Comparison of ENCODE assay signal across 8 mouse cellular contexts in the genomic region with DNA sequence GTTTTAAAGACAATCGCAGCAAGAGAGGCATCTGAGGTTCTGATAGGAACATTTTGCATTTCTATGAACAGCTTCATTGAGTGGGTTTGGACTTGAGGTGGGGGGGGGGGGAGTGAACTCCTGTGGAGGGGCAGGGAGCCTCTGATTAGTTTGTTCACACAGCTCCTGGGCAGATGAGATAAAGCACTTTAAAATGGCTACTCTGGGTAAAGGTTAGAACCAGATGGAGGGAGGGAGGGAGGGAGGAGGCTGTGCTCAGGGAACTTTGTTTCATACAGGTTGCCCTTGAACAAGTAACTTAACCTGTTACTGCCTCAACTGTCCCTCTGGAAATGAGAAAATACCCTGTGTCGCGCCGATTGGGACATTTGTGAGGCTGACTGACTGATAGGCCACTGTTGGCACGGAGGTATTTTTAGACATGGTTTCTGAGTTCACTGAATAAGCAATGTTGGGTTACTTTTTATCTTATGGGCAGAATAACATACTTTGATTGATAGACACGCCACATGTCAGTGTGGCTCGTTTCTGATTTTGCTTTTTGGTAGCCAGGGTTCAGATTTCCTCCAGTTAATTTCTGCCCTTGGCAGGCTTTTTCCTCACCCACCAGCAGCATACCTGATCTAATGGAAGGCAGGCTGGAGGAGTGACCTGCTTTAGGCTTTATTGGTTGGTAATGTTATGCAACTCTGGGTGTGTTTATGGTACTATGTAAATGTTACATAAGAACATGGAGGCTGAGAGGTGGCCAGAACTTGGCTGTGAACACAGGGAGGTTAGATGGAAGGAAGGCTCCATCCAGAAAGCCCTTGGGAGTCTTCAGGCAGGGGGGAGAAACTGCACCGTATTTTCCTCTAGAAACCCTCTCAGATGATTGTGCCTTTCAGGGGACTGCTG. TPM values are rescaled to one million over a fixed set of nuclear protein-coding genes. Genes with fewer than 3 reads are reported as not detected.
DNase-seq lines count a peak whose midpoint lies in the region; ATAC-seq and TF ChIP-seq lines count a peak whose summit lies in the region.

No protein-coding gene starts in this region.

- no peak for ATAC-seq in heart, embryonic 11.5 days (replicated peaks; ENCODE audit: insufficient number of reproducible peaks, low FRiP score, low TSS enrichment)
- ATAC-seq in forebrain, postnatal 0 days = no peak
- peak; percentile 52 for ATAC-seq in liver, embryonic 16.5 days (ENCODE audit: low read depth)
- no peak for ATAC-seq in CD4-positive, CD25-positive, alpha-beta regulatory T cell, adult 4 months

- 33% methylated on average over 8 of the region's 8 CpGs for WGBS in heart, embryonic 11.5 days (ENCODE audit: insufficient replicate concordance)
- WGBS in forebrain, postnatal 0 days = 60% methylated on average over 8 of the region's 8 CpGs
- WGBS in liver, embryonic 16.5 days (ENCODE audit: insufficient replicate concordance) = 15% methylated on average over 8 of the region's 8 CpGs

- no peaks in the 10 kb centered on the region for H3K36me3 ChIP-seq in heart, embryonic 11.5 days (ENCODE audit: control insufficient read depth, insufficient read depth, low read length)
- H3K36me3 ChIP-seq in forebrain, postnatal 0 days (ENCODE audit: insufficient read depth) = no peaks in the 10 kb centered on the region
- H3K36me3 ChIP-seq in liver, embryonic 16.5 days (ENCODE audit: control insufficient read depth, insufficient read depth) = no peaks in the 10 kb centered on the region

- H3K27me3 ChIP-seq in heart, embryonic 11.5 days (ENCODE audit: control insufficient read depth, insufficient read depth, low read length) = no peaks in the 10 kb centered on the region
- no peaks in the 10 kb centered on the region for H3K27me3 ChIP-seq in forebrain, postnatal 0 days (ENCODE audit: insufficient read depth, low read length)
- H3K27me3 ChIP-seq in liver, embryonic 16.5 days (ENCODE audit: control insufficient read depth, insufficient read depth, low read depth, low read length) = peaks cover 18% of the 10 kb centered on the region

- H3K4me2 ChIP-seq in heart, embryonic 11.5 days = peak overlapping the region; percentile 97
- H3K4me2 ChIP-seq in forebrain, postnatal 0 days (ENCODE audit: low read depth) = peak overlapping the region; percentile 82
- peak overlapping the region; percentile 22; the same call in 1 of the 2 replicates for H3K4me2 ChIP-seq in liver, embryonic 16.5 days (ENCODE audit: low read depth, low read length)

- DNase-seq in heart, adult 8-10 months (ENCODE audit: low spot score) = no peak
- peak; percentile 51 for DNase-seq in MEL-GATA-1-ER (ENCODE audit: extremely low read depth, low read depth)
- no peak for DNase-seq in forebrain, postnatal 0 days
- DNase-seq in ovary, postnatal 36 days (ENCODE audit: low spot score) = no peak
- no peak for DNase-seq in retina, postnatal 1 day

- H3K9me3 ChIP-seq in heart, embryonic 11.5 days (replicated peaks; ENCODE audit: control insufficient read depth, low read length) = no peaks in the 10 kb centered on the region
- H3K9me3 ChIP-seq in forebrain, postnatal 0 days (ENCODE audit: low read length) = no peaks in the 10 kb centered on the region
- H3K9me3 ChIP-seq in liver, embryonic 16.5 days (replicated peaks; ENCODE audit: control insufficient read depth, low read length) = no peaks in the 10 kb centered on the region

- H3K4me1 ChIP-seq in heart, embryonic 11.5 days (ENCODE audit: control insufficient read depth, insufficient read depth, low read length) = peaks cover 57% of the 10 kb centered on the region
- H3K4me1 ChIP-seq in forebrain, postnatal 0 days (ENCODE audit: insufficient read depth) = peaks cover 23% of the 10 kb centered on the region
- H3K4me1 ChIP-seq in liver, embryonic 16.5 days (ENCODE audit: control insufficient read depth, low read depth, low read length) = peaks cover 33% of the 10 kb centered on the region

- no peak overlapping the region for H3K9ac ChIP-seq in heart, embryonic 11.5 days (ENCODE audit: low read depth, low read length)
- H3K9ac ChIP-seq in forebrain, postnatal 0 days = no peak overlapping the region
- no peak overlapping the region for H3K9ac ChIP-seq in liver, embryonic 16.5 days (ENCODE audit: low read depth, low read length)

- H3K27ac ChIP-seq in heart, embryonic 11.5 days (ENCODE audit: low read depth, low read length) = peak overlapping the region; percentile 55
- H3K27ac ChIP-seq in forebrain, postnatal 0 days (ENCODE audit: low read depth, low read length) = no peak overlapping the region
- peak overlapping the region; percentile 73 for H3K27ac ChIP-seq in liver, embryonic 16.5 days (ENCODE audit: low read length)

- no peak overlapping the region; the same call in 1 of the 2 replicates for H3K4me3 ChIP-seq in heart, embryonic 11.5 days (ENCODE audit: low read depth, low read length)
- H3K4me3 ChIP-seq in forebrain, postnatal 0 days (ENCODE audit: low read depth, low read length) = no peak overlapping the region
- H3K4me3 ChIP-seq in liver, embryonic 16.5 days (ENCODE audit: low read depth, low read length) = no peak overlapping the region

- no peak for TF ChIP-seq CTCF in forebrain, postnatal 0 days (IDR thresholded peaks at IDR 0.05; ENCODE audit: low read depth)

RNA-seq across cellular contexts. Expression of a gene that starts 3.2 kb away (rescaled TPM):
- polyA plus RNA-seq in heart, embryonic 11.5 days (2014; fragmentation: Nextera tagmentation; extraction: Ambion mirVana) = 8.0 and 8.9 TPM in 2 replicates
- 10 to 100 TPM; 12.1 to 14.7 (median 13.9) TPM for total RNA-seq in heart, adult 8-10 months (2022)
- total RNA-seq in forebrain, postnatal 0 days (2014; rRNA removed) = 74.2 and 80.4 TPM in 2 replicates
- 13.2 and 17.4 TPM in 2 replicates for polyA plus RNA-seq in forebrain, postnatal 0 days (2015; fragmentation: Nextera tagmentation; extraction: Ambion mirVana)
- 2.0 and 2.1 TPM in 2 replicates for polyA plus RNA-seq in liver, embryonic 16.5 days (2015; fragmentation: Nextera tagmentation; extraction: Ambion mirVana)
- 1 to 10 TPM; 4.0 to 5.4 TPM for polyA plus RNA-seq in CD4-positive, CD25-positive, alpha-beta regulatory T cell, adult 4 months (2017; shearing (Covaris generic))

RNA-seq across cellular contexts. Expression of a gene that starts 46.9 kb away (rescaled TPM):
- 4.1 TPM in 2 replicates for polyA plus RNA-seq in heart, embryonic 11.5 days (2014; fragmentation: Nextera tagmentation; extraction: Ambion mirVana)
- total RNA-seq in heart, adult 8-10 months (2022) = 10 to 100 TPM in 1 of 4 experiments, 1 to 10 TPM in 3; 7.6 to 10.2 (median 9.5) TPM
- 8.8 and 11.1 TPM in 2 replicates for total RNA-seq in forebrain, postnatal 0 days (2014; rRNA removed)
- 3.3 and 3.4 TPM in 2 replicates for polyA plus RNA-seq in forebrain, postnatal 0 days (2015; fragmentation: Nextera tagmentation; extraction: Ambion mirVana)
- polyA plus RNA-seq in liver, embryonic 16.5 days (2015; fragmentation: Nextera tagmentation; extraction: Ambion mirVana) = 0.36 and 0.54 TPM in 2 replicates
- polyA plus RNA-seq in CD4-positive, CD25-positive, alpha-beta regulatory T cell, adult 4 months (2017; shearing (Covaris generic)) = under 1 TPM in 1 of 2 experiments, not detected in 1; 0.47 TPM

RNA-seq across cellular contexts. Expression of a gene that starts 48.7 kb away (rescaled TPM):
- polyA plus RNA-seq in heart, embryonic 11.5 days (2014; fragmentation: Nextera tagmentation; extraction: Ambion mirVana) = 1.5 and 2.0 TPM in 2 replicates
- 10 to 100 TPM; 19.8 to 30.3 (median 23.0) TPM for total RNA-seq in heart, adult 8-10 months (2022)
- 8.7 and 10.7 TPM in 2 replicates for total RNA-seq in forebrain, postnatal 0 days (2014; rRNA removed)
- polyA plus RNA-seq in forebrain, postnatal 0 days (2015; fragmentation: Nextera tagmentation; extraction: Ambion mirVana) = 5.8 and 6.0 TPM in 2 replicates
- polyA plus RNA-seq in liver, embryonic 16.5 days (2015; fragmentation: Nextera tagmentation; extraction: Ambion mirVana) = 2.3 and 3.2 TPM in 2 replicates
- 1 to 10 TPM; 3.8 to 5.2 TPM for polyA plus RNA-seq in CD4-positive, CD25-positive, alpha-beta regulatory T cell, adult 4 months (2017; shearing (Covaris generic))

Comparison
In these comparisons a context has a peak if more than half of its experiments do, and no peak if none do; other contexts are left out.
1. H3K4me2 ChIP-seq: peak in every context shown above with its lines; median percentile 97 in heart, embryonic 11.5 days; 82 in forebrain, postnatal 0 days; 22 in liver, embryonic 16.5 days.